Mouse (Mus musculus) layer of hippocampus, postnatal 36 days (tissue): ENCODE measurements at regions not wholly inside any gene's neighbourhood (a gene's known extent, or its start where the extent isn't known, plus 50 kb on each side); places are given as distances from the start of the nearest gene placed in this dataset.

Experiments used
- DNase-seq, 2 experiments: peaks; one replicate each; pipeline ENCODE4 v3.0.0; 2022

DNA sequence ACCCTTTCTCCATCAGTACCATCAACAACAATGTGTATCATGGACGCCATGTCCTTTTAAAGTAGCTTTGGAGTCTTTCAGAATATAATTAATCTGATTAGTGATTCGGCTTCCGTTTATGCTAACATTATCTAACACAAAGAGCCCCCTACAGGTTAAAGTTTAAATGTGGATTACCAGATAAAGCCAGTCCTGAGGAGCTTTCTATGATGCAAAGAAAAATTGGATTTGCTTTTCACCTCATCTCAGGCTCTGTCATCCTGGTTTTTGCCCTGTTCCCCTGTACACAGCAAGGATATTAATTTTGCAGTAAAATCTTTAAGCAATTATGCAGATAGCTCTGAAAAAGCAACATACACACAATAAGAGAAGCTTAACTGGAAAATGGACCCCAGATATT, 412.7 kb upstream of the Tbc1d2b start:
- DNase-seq, result no peak

- no peak for DNase-seq
Observed at GRCm38 (mm10) chr9:90690066-90690465, 419.5 kb upstream of the Tbc1d2b start.

- no peak for DNase-seq
Observed at GRCm38 (mm10) chr9:90691137-90691536, 420.5 kb upstream of the Tbc1d2b start.

- no peak for DNase-seq
Observed at GRCm38 (mm10) chr9:90691676-90692661, 421.4 kb upstream of the Tbc1d2b start.

GRCm38 (mm10) chr9:90693031-90693671, 422.5 kb upstream of the Tbc1d2b start:
- DNase-seq, result no peak

- no peak for DNase-seq
Observed at GRCm38 (mm10) chr9:90694051-90694645, 423.5 kb upstream of the Tbc1d2b start.

DNA sequence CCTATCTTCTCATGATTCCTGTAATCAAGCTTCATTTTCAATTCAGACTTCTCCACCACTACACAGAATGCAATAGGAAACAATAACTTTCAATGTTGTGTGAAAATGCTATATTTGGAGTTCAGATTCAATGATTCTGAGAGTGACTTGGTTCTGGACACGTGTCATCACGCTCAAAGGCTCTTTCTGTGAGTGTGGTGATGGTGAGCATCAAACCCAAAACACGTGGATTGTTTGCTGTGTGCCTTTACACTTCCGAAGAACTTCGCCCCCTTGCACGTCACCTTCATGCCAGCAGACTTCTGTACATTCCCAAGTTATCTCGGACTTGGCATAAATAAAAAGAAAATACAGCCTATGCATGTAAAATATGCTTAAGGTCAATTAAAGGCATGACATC, 425.1 kb upstream of the Tbc1d2b start:
- DNase-seq, result no peak

DNA sequence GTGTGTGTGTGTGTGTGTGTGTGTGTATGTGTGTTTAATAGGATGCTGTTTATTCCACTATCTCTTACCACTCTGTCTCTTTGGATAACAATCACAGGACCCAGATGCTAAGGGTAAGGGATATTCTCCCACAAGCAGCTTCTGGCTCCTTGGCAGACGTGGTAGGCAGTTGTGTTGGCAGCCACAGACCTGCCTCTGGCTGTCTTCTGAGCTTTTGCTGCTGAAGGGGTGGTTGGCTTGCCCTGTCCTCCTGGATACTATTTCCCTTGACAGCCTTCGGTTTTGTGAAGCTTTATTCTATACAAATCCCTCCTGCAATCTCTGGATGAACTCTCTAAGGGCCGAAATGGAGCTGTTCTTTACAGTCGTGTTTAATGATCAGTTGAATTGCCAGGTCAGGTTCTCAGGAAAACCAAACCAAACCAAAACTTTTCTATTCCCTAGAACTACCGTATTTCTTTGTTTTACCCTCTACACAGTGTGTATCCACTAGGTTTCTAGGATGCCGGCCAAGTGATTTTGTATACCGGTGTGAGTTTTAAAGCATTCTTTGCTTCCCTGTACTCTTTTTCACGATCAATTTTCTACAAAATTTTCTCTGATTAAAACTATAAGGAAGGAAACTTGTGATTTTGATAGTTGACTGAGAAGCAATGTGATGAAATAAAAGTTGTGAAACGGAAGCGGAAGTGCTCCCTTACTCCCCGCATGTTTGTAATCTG, 426.8 kb upstream of the Tbc1d2b start:
- no peak for DNase-seq

- no peak for DNase-seq
Observed at GRCm38 (mm10) chr9:90698439-90698838, 427.8 kb upstream of the Tbc1d2b start.

DNA sequence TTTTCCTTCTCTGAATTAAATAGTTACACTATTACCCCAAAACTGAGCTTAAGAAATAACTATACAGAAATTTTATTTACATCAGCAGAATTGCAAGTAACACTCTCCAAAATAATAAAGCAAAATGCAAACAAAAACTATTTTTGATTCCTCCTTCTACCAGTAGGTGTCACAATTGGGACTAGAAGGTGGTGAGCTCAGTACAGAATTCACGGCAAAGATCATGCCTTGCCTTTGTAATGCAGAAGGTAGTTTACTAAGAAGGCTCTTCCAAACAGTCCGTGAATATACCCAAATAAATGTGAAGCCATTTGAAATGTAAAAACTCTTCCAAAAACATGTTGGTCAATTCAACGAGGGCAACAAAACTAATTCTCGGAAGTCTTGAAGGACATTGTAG, 428.5 kb upstream of the Tbc1d2b start:
- DNase-seq, result no peak

DNA sequence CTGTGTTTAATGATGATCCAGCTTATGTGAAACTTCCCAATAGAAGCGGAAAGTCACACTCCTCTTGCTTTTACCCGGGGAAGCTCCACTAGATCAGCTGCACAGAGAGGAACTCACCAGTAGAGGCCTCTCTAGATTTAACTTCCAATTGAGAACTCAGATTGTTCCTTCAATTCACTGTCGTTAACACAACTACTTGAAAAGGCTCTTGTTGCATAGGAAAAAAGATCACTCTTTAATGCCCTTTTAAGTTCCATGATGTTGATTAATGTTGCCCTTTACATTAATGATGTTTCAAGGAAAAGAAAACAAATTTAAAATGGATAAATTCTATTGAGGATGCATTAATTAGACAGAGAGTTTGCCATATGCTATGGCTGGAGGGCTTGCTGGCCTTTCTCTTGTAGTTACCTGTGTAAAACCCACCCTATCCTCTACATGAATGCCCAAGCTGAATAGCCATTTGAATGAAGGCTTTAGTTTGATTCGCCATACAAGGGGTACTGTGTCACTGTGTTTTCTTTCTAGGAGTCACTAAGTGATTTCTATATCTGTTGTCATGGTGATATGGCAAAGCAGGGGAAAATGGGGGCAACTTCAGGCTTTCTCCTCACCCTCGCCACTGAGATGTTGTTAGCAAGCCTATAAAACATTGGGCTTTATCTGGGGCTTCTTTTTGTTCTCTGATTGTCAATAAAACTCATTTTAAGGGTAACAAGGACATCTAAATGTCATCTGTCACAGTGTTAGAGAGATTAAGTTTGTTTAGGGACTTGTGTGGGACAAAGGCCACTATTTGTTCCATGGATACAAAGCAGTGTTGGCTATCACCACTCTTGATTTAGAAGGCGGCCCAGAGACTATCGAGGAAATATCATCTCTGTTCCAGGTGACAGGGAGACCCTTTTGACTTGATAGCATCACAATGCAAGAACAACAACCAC, 429.9 kb upstream of the Tbc1d2b start:
- DNase-seq, result no peak

DNA sequence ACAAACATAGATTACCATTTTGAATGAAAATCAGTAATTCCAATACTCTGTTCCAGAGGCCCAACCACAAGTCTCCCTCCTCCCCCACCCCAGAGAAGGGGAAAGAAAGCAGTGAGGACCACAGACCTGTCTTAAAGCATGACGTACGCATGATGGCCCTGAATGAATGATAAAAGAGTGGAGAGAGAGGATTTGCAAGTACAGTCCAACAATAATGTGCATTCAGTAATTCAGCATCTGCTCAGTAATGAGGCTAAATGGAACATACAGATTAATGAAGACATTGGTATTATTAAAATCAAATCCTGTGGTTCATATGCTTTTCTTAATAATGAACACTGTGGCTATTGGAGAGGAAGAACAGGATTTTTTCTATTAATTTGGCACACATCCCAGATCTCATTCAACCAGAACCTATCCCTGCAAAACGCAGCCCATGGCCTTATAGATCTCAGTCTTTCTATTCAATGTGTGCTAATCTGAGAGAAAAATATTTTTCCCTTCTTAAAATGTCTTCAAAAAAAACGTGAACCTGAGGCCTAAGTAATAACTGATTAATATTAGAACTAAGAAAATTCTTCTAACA, 430.7 kb upstream of the Tbc1d2b start:
- no peak for DNase-seq

DNA sequence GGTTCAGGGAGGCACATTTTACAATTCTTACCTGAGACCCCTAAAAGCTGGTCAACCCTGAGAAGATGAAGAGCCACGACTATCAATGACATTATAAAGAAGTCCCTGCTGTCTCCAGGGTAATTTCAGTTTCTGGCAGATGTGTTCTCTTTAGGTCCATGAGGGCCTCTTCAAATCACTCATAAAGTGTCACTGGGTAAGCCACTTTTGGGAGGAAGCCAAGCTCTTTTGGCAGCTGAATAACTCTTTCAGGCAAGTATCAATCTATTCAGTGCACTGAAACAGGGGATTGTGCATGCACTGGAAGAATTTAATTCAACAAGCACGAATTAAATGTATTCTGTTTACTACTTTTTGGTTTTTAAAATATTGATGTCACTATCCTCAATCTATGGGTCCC, 443.1 kb upstream of the Tbc1d2b start:
- DNase-seq, result no peak

- DNase-seq, result no peak
Observed at GRCm38 (mm10) chr9:90731450-90731849, 460.8 kb upstream of the Tbc1d2b start.

- DNase-seq, result no peak
Observed at GRCm38 (mm10) chr9:90757175-90757574, 486.6 kb upstream of the Tbc1d2b start.

- DNase-seq, result no peak
Observed at GRCm38 (mm10) chr9:90774296-90774695, 503.7 kb upstream of the Tbc1d2b start.

DNA sequence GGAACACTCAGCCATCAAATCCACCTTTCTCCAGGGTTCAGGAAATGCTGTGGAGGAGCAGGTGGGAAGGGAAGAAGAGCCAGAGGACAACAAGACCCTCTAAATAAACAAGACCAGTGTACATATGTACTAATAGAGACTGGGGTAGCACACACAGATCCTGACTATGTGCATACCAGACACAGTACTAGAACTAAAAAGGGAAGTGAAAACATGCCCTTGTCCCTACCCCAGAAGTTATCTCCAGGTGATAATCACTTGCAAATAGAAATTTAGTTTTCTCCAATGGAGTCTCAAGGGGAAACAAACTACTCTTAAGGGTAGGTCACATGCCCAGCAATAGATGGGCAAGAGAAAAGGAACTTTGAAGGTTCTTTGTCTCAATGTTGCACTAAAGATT, 518.9 kb upstream of the Tbc1d2b start:
- no peak for DNase-seq

- DNase-seq, result no peak
Observed at GRCm38 (mm10) chr9:90791871-90792270, 521.3 kb upstream of the Tbc1d2b start.

DNA sequence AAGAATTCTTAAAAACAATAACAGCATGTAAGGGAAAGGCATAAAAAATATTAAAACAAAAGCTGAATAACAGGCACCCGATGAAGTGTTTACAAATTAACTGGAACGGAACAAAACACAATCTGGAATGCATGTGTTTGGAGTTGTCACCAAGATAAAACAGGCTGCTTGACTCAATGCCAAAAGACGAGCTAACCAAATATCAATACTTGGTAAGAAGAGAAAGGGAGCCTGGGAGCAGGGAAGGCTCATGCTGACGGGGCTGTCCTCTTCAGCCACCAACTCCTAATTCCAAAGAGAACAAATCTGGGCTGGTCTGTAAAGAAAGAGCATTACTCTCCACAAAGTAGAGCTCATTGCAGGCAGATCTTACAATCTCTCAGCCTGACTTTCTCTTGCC, 545.4 kb upstream of the Zic4 start:
- no peak for DNase-seq

- no peak for DNase-seq
Observed at GRCm38 (mm10) chr9:90823574-90824280, 538.5 kb upstream of the Zic4 start.

DNA sequence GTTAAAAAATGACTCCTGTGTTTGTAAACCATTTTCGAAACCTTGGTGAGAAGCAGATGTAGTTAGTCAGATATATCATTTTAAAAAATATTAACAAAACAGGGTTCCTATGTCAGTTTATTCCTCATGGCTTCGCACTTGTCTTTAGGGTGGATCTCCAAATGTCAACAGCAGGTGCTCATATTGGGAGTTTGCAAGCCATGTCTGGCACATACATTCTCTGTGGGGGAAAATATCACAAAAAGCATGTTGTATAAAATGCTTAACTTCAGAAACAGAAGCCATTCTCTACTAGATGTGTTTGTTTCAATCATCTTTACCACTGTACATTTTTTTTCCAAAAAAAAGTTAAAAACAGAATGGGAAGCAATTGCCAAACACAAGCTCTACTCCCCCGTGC, 534.7 kb upstream of the Zic4 start:
- no peak for DNase-seq
